Mouse (Mus musculus): ENCODE results near the gene Slco3a1. TPM values are rescaled to one million over a fixed set of nuclear protein-coding genes. Genes with fewer than 3 reads are reported as not detected.
"Not testable (repeated sequence)": the region's sequence is repeated elsewhere in the genome, so short reads cannot be mapped to it uniquely, and the experiment has no call there.

The Slco3a1 gene
- total RNA-seq, 4 experiments from 2014 or later: 120 to 156 (median 130) TPM

DNA sequence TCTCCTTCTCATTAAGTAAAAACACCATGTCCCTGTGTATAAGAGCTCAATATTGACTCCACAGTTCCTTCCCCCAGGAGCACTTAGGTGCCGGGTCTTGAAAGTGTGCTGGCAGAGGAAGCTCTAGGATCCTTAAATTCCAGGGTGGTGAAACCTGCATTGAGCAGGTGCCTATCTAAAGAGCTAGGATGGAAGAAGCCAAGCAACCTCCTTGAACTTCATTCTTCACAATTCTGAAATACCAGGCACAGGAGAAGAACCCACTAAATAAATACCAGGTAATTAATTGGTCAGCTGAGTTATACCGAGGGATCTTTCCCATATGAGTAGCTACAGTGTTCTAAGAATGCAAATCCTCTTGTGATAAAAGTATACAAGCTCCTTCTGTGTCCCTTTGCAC, 117.9 kb downstream of the Slco3a1 start:
- no peak for DNase-seq (ENCODE audit: low spot score)

DNA sequence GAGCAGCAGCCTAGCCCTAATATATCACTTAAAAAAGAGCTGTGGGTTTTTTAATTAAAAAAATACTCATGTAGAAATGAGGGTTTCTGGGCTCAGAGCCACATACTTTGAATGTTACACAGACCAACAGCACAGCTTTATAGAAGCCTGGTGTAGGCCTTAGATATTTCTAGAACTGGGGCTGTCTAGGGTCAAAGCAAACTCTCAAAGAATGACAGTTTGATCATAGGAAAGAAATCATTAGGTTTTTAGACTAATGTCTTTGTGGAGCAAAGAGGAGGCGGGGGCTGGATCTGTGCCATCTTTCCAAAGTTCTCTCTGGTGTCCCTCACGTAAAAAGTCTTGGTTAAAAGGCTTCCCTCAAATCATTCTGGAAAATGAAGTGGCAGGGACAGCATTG, 121.6 kb downstream of the Slco3a1 start:
- DNase-seq (ENCODE audit: low spot score): no peak

DNA sequence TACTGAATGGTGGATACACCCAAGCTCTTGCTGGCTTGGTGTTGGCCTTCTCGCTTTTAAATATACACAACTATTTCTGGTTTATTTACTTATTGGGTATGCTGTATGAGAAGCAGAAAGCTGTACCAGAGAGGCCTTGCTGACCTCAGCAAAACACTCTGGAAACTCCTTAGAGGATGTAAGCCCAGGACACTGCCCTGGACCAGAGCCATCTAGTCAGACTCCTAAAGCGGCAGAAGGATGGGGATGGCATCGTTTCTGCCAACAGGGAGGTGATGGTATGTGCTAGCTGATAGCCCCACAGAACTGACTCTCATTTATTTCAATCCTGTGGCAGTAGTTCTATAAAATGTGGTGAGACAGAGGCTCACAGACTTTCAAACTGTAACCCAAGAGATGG, 125.3 kb downstream of the Slco3a1 start:
- no peak for DNase-seq (ENCODE audit: low spot score)

DNA sequence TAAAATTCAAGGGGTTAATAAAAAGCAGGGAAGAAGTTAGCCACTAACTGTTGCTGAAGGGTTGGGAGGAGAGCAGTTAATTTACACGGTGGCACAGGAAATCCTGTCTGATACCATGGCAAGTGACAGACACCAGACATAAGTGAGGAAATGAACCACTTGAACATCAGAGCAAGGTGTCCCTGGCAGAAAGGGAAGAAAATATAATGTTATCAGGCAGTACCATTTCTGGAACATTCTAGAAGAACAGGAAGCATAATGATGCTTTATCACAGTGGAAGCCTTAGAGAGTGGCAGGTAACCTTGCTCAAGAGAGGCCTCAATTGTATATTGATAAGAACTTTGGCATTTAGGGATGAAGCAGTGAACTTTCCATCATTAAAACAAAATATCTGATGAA, 127.4 kb downstream of the Slco3a1 start:
- no peak for DNase-seq (ENCODE audit: low spot score)

DNA sequence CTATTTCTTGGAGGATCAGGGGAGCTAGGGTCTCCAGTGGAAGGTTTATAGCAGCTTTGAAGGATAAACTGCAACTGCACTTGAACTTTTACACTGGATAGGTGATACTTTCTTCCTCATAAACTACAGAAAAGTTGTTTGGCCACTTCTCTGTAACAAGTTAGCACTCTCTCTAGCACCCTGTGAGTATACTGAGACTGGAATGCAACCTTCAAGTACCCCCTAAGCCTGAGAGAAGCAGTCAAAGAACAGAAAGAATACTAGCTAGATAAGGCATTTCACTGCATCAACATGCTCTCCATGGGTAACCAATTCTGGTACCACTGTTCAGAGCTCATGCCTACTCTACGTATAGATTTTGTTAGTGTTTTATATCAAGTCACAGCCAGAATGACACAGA, 128.6 kb downstream of the Slco3a1 start:
- DNase-seq (ENCODE audit: low spot score): no peak

DNA sequence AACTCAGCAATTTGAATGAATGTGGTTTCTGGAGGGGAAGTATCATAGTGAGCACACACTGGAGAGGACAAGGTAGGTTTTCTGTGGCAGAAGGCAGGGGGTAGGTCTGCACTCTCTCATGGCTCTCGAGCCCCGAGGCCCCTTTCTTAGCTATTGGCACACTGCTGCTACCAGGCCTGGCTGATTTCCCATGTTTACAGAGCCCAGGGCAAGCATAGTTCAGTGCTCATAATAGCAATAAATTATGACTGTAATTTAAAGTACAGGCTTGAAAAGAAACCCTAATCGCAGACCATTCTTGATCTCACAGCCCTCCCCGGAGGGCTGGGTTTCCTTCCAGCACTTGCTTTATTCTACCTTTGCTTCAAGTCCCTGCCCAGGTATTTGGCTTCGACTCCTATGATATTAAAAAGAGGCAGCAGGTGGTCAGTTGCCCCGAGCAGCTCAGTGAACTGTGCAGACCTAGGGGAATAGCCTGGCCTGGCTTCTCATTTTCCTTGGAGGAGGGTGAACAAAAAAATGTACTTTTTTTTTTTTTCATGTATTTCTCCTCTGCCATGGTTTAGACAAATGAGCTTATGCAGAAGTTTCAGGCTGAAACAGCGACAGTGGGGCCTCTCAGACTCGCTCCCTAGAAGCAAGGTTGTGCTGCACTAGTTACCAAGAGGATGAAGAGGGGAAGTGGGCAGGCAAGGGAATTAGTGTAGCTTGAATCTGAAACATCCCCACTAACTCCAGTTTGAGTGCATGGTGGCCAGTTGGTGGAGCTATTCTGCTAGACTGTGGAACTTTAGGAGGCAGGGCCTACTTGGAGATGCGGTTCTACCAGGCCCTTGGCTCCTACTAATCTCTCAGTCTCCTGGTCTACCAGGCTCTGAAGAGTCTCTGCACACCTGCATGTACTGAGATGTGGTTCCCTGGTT, 130.4 kb downstream of the Slco3a1 start:
- DNase-seq (ENCODE audit: low spot score): no peak

DNA sequence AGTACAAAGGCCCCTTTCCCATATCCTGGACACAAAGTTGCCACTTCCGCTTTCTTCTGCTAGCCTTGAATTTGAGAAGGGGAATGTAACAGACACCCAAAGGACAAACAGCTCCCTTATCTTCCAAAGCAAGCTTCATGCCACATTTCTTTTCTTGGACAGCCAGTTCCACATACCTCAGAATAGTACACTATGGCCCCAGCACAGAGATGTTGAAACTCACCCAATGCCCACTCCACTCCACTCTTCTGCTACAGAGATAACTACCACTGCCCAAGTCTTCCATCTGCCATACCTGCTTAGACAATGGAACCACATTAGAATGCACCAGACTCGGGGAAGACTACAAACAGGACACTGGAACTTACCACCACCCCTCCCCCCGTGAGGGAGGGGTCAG, 131.3 kb downstream of the Slco3a1 start:
- peak; percentile 48 for DNase-seq (ENCODE audit: low spot score)

DNA sequence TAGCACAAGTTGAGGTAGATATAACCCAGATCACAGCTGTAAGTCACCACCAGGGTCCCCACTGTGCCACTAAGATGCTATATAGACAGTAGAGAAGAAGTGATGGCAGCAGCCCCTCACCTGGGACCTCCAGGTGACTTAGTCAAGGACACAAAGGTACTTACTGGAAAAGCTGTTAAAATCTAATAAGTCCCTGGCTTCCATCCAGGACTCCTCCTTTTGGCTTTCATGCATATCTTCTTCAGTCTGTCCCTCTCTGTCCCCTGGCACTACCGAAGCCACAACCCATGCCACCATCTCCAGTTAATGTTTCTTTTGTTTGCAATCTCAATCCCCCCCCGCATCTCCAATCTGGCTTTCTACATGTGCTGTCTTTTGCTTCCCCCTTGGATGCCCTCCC, 131.8 kb downstream of the Slco3a1 start:
- no peak for DNase-seq (ENCODE audit: low spot score)

DNA sequence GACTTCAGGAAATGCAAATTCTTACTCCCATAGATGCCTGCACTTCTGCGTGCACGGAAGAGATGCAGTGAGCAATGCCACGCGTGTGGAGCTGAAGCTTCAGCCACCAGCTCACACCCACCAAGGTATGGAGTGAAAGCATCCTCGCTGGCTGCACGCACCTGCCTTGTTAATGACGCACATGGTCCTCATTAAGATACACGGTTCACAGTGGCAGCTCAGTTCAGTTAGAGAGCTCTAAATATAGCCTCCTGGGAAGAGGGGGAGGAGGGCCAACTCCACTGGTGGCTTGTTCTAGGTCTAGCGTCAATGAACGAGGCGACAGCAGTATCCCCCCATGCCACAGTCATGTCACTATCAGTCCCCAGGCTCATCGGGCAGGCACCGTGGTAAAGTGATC, 132.6 kb downstream of the Slco3a1 start:
- peak; percentile 64 for DNase-seq (ENCODE audit: low spot score)

DNA sequence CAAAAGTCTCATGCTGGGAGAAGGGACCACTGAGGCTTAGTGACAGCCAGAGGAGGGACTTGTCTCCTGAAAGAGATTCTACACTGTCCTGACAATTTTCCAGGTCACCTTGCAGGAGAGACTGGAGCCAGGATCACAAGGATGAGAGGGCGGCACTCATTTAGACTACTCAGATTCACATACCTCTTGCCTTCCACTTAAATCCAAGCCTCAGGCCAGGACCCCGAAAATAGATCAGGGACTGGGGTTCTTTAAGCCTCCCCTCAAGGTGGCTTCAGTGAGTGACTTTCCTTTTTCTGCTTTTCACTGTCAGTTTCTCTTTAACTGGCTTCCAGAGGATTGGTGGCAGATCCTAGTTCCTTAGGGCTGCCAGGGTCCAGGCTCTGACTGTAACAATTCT, 133.0 kb downstream of the Slco3a1 start:
- DNase-seq (ENCODE audit: low spot score): no peak

DNA sequence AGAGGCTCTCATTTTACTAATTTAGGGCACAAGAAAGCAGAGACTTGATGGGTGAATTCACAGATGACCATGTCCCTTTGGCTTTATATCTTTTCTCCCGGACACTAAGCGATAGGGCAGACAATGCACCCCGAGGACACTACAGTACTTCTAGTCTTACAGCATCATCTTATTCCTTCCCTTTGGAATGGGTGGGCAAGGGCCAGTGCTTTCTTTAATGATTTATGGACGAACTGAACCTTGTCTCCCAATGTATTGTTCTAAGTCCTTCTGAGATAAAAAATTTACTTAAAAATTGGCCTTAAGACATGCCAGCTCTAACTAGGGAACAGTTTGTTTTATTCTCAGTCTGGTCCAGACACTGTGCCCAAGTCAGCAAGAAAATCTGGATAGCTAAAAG, 134.9 kb downstream of the Slco3a1 start:
- DNase-seq (ENCODE audit: low spot score): no peak

DNA sequence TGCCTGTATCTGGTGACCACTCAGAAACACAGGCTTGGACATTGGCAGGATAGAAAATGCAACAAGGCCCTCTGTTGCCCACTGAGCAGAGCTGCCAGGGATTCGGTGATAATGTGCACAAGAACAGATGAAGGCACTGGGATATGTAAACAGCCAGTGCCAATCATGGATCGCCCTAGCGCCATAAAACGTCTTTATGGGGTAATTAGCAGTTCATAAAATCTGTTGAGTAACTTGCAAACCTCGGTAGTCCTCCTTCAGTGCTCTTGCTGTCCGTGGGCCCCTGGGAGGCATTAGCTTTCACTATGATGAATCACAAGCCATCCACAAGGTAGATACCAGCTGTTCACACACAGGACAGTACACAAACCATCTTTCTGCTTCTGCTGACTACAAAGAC, 137.6 kb downstream of the Slco3a1 start:
- DNase-seq (ENCODE audit: low spot score): no peak

DNA sequence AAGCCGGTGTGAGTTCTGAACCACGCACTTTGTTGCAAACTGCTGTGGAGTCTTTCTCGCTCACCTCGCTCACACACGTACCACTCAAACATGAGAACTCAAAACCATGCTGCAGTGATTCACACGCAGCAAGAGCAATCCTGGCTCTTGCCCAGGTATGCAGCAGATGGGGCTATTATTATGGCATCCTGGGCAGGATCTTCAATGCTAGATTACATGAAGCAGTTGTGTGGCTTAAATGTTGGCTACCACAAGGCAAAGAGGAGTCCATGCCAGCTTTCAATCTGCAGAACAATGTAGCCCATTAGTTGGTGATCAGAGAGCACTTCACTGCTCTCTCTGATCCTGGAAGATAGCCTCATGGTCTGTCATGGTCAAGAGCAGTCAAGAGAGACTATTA, 139.3 kb downstream of the Slco3a1 start:
- no peak for DNase-seq (ENCODE audit: low spot score)

DNA sequence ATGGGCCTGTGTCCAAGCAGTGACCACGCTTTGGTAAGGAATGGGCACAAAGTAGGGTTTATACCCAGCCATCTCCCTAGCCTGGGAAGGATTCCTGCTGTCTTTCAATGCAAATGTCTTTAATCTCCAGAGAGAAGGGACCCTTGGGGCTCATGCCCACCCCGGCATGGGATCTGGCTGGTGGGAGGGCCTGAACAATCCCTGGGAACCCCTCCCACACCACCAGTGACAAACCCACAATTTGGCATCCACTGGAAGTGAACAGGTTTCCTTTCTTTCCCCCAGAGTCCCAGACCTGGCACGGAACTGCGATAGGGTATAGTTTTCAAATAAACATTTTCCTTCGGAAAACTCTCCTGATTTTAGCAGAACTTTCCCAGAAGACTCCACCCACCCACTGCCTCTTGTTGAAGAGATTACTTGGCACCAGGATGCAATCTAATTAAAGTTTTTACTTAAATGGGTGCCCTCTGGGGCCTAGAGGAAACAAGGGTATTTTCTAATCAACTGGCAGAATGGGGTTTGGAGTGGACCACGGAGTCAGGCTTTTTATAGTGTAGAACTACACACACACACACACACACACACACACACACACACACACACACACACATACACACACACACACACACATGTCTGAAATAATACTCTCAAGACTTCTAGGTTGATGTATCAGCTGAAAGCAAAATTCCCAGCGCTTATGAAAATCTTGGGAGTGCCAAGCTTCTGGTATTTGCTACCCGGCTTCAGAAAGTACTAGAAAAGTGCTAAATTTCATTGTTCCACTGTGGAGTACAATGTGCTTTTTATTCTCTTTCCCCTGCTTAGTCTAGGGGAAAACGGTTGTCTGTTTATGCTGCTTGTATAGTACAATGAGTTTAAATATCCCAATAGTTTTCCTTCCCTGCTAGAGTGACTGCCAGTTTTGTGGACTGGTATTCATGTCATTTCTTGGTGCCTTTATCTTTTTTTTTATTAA, 140.6 kb downstream of the Slco3a1 start:
- no peak for DNase-seq (ENCODE audit: low spot score)

DNA sequence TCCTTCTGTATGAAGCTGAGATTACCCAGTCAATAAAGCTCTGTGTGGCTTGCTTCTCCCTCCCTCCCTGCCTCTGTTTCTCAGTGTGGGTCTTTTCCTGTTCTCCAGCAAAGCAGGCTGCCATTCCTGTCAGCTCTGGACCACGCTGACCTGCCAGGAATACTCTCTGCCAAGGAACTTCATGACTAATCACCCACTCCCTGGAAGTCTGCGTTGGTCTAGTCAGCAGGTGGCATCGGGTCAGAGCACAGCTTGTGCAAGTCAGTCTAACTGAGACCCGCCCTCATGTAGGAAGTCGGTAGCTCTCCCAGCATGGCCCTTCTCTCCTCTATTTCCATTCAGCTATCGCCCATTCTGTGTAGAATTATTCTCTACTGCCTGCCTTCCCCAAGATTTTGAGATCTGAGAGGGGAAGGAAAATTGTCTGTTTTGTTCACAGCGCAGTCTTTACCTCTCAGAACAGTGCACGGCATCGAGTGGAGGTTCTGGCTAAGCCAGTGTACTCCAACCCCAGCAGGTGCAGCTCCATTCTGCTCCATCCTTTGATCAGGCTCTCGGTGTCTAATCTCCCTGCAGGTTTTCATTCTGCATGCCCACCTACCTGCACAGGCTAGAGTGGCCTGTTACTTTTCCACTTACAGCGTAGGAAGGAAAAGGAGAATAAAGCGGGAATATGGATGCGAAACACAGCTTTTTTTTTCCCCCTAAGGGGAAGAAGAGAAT, 145.8 kb downstream of the Slco3a1 start:
- DNase-seq (ENCODE audit: low spot score): no peak

DNA sequence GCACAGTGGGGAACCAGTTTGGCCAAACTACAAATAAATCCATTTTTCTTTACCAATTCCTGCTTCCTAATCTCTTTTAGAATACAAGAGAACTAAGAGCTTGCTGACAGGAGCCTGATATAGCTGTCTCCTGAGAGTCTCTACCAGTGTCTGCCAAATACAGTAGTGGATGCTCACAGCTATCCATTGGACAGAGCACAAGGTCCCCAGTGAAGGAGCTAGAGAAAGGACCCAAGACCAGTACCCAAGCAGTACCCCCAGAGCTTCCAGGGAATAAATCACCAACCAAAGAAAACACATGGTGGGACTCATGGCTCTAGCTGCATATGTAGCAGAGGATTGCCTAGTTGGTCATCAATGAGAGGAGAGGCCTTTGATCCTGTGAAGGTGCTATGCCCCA, 146.7 kb downstream of the Slco3a1 start:
- not testable (repeated sequence) for DNase-seq (ENCODE audit: low spot score)

DNA sequence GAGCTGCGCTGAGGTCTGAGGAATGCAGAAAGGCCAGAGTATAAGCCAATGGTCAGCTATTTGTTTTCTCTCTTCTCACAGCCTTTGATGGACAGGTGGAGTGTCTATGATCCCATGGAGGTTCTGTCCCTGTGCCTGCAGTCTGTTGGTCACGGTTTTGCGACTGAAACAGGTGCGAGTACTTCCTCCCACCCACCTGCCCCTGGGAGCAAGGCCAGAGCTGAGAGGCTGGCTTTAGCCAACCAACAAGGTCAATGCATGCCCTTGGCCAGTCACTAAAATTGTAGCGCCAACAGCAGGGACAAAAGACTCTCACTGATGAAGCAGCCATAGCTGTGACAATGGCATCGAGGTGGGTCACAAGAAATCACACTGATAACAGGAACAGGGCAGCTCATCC, 154.9 kb downstream of the Slco3a1 start:
- no peak for DNase-seq (ENCODE audit: low spot score)

DNA sequence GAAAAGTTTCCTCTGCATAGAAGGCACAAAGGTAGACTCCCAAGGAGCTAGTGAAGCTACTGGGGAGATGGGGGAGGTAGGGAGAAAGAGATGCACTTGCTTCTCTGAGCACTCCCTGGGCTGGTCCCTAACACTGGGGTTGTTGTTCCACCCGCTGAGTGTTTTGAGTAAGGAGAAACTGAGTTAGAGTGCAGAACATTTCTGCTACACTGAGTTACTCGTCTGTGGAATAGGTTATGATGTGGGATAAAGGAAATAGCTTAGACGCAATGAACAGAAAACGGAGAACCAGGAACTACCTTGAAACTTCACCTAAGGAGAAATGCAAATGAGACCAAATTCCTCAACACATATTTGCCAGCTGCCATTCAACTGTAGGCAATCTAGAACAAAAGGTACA, 155.4 kb downstream of the Slco3a1 start:
- no peak for DNase-seq (ENCODE audit: low spot score)

DNA sequence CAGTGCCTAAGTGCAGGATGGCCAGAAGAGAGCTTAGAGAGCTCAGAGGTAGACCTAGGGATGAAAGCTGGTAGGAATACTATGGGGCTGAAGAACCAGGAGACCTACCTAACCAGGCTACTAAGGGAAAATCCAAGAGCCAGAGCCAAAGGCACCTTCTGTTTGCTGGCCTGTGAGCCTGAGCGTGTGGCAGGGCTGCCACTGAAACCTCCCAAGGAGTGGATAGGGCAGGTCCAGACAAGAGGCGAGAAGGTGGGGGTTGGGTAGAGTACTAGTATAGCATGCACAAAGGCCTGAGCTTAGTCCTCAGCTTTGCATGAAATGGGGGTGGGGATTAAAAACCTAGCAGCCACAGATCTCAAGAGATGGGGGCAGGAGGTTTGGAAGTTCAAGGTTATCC, 156.3 kb downstream of the Slco3a1 start:
- no peak for DNase-seq (ENCODE audit: low spot score)

DNA sequence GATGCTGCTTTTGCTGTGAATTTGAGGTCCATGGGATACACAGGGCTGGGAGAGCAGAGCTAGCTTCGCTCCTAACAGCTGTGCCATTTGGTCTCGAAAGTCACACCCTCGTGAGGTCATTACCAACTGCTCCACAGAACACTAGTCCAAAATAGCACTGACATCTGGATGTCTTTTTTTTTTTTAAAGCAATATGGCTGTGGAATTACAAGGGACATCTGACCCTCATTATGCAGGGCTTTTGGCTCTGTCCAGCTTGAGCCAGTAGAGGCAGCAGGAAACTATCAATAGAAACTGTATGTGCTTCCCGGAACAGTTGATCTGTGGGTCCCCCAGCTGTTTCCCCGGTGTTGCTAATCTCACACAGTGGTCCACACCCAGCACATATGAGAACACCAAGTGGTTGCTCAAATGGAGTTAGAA, 163.1 kb downstream of the Slco3a1 start:
- peak; percentile 63 for DNase-seq (ENCODE audit: low spot score)

DNA sequence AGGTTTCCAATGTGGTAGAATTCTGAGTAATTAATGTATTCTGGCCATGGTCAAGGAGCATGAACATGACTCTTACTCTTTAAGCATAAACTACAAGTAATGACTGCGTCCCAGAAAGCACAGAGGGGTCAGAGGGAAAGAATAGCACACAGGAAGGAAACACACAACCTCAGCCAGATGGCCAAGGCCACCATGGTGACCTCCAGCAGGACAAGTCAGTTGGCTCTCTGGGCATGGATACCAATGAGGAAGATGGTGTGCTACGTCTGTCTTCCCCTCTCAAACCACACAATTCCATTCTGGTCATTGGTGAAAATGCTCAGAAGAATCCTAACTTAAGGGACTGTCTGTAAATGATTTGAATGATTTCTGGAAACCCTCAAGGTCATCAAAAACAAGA, 165.0 kb downstream of the Slco3a1 start:
- DNase-seq (ENCODE audit: low spot score): no peak

DNA sequence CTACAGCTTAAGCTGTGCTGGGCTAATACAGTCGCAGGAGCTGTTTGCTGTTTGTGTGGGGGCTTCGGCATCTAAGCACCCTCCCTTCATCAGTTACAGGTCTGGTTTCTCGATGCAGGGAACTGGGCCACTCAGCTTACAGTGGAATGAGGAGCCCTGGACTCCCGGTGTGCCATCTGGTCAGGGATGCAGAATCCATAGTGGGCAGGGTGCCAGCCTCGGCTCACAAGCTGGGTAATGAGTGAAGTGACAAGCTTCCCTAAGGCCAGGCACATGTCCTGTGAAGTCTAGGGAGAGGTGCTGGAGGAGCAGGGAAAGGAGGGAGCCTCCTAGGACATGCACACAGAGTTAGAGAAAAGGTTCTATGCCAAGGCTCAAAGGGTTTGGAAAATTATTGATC, 168.3 kb downstream of the Slco3a1 start:
- no peak for DNase-seq (ENCODE audit: low spot score)
